Mouse (Mus musculus): ENCODE data around the gene H2-DMa.

DNA sequence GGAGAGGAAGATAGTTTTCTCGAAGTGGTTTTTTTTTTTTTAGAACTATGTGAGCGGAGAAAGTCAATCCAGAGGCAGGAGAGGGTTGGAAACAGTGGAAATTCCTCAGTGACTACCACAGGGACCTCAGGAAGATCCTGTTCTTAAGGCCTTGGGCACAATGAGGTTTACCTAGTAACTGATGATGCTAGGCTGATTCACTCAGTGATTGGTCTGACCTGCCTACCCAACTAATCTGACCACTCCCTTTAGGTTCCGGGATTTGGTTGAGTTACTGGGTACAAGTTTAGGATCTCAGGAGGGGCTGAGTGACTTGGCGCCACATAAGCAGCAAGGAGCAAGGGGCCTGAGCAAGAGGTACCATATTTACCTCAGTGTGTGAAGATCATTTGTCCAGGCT lies 33.6 kb downstream of the H2-DMa start, which contains the start of gene H2-DMb1:
- no peak for TF ChIP-seq POLR2A (IDR thresholded peaks at IDR 0.05; ENCODE audit: control insufficient read depth, extremely low read depth, insufficient read depth, low read length, poor library complexity)
- TF ChIP-seq CTCF (IDR thresholded peaks at IDR 0.05; ENCODE audit: borderline replicate concordance, control insufficient read depth, extremely low read depth, insufficient read depth, low read length, poor library complexity): no peak
